Mouse (Mus musculus): ENCODE measurements around the gene Gm9970.
A peak's percentile ranks its signal among the peaks of the same experiment; 100 is the strongest.

- TF ChIP-seq CTCF (IDR thresholded peaks at IDR 0.05; ENCODE audit: low read depth) (no peak), EP300 (IDR thresholded peaks at IDR 0.05; ENCODE audit: low read depth) (peak; percentile 85)
Observed at GRCm38 (mm10) chr5:31201742-31202590, 39.1 kb downstream of the Gm9970 start, which contains the start of gene Zfp513.
